Mouse (Mus musculus) mammary gland, adult 2 months (tissue): ENCODE results near the gene Gm14632. TPM values are rescaled to one million over a fixed set of nuclear protein-coding genes. Genes with fewer than 3 reads are reported as not detected.

Source experiments
- polyA plus RNA-seq: library from polyadenylated mRNA; depleted of rRNA; stranded (reverse); fragments of >200 nt; gene quantifications from 2 replicates; pipeline ENCODE4 v1.2.3, GENCODE M21; 2012; ENCODE audit warnings: low replicate concordance; rRNA removed

Gene Gm14632
- polyA plus RNA-seq, result not detected in 2 replicates

DNA sequence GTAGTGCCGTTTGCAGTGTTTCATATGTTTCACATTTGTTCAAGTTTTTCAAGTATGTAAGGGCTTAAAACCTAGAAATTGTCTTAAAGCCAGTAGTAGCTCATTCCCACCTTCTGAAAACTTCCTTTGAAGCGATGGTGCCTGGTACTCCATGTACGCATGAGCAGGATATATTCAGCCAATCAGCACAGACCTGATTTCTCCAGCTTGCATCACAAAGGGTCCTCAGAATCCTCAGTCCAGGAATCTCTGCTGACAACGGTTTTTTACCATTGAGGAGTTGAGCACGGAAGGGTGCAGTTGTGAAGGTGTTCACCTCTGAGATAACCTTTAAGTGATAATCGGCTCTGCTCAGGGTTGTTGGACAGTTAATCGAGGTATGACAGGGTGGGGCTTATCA lies at the start of gene Gm14632:
Gene Gm14632 (plus strand): TSS at position 301 of the 400 bp plus-strand sequence.

